Mouse (Mus musculus) central nervous system, embryonic 18 days (tissue): Measurements from ENCODE around the gene Zap70. TPM values are rescaled to one million over a fixed set of nuclear protein-coding genes. Genes with fewer than 3 reads are reported as not detected.

Source experiments
- polyA plus RNA-seq: library from polyadenylated mRNA; depleted of rRNA; stranded (reverse); fragments of >200 nt; gene quantifications from 2 replicates; pipeline ENCODE4 v1.2.3, GENCODE M21; 2012; rRNA removed

Gene Zap70
- polyA plus RNA-seq = 2.8 and 3.1 TPM in 2 replicates

DNA sequence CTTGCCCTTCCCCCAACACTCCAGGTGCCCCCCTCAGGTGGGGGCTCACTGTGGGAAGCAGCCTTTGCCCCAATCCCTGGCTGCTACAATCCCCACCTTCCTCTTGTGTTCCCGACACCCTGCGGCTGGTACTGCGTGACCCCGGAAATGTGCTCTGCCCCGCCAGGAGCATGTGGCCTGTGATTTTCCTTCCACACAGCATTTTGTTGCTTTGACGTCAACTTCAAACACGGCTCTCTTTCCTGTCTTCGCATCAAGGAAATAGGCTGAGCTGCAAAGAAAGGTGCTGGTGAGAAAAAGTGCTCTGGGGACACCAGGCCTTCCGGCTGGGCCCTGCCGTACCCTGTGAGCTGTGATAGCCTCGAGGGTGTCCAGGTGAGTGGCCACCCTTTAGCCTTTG, at the start of gene Zap70:
Gene Zap70, plus strand, starts transcription at position 231 of the 400 bp plus-strand sequence.

DNA sequence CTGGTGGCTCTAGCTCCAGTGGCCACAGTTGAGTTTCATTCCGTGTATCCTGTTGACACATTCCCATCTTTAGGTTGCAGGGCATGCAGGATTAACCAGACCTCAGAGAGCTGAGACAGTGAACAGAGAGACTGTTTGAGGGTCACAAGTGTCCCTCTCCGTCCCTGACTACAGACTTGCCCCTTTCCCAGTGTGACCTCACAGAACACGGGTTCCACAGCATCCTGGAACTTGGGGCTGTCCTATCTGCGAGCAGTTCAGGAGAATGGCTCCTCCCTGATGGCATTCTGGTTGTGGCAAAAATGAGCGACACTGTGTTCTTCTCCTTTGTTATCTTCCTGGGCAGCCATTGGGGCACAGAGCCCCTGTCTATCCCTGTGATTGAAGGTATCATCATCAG, 47.3 kb upstream of the Zap70 start, which contains the start of gene Actr1b:
Gene Actr1b, minus strand, starts transcription at position 112 of the 400 bp plus-strand sequence.

Other genes with a start within 250 kb of the Zap70 start
- 29.8 and 32.0 TPM in 2 replicates for gene Cnnm3, start 249.9 kb upstream of the Zap70 start, polyA plus RNA-seq
- 13.1 and 15.4 TPM in 2 replicates for gene Ankrd23, start 224.9 kb upstream of the Zap70 start, polyA plus RNA-seq
- gene Gm42417, start 222.4 kb upstream of the Zap70 start, polyA plus RNA-seq = 0.14 TPM in 1 of 2 replicates, not detected in the other
- 19.0 and 19.9 TPM in 2 replicates for gene Ankrd39, start 214.4 kb upstream of the Zap70 start, polyA plus RNA-seq
- 53.8 and 56.0 TPM in 2 replicates for gene Sema4c, start 203.4 kb upstream of the Zap70 start, polyA plus RNA-seq
- 0.27 and 0.30 TPM in 2 replicates for gene Fam178b, start 78.6 kb upstream of the Zap70 start, polyA plus RNA-seq
- gene Cox5b, start 70.3 kb upstream of the Zap70 start, polyA plus RNA-seq = 436 and 479 TPM in 2 replicates
- 0.31 and 0.32 TPM in 2 replicates for gene 4933424G06Rik, start 51.6 kb upstream of the Zap70 start, polyA plus RNA-seq
- 265 and 270 TPM in 2 replicates for gene Actr1b, start 47.4 kb upstream of the Zap70 start, polyA plus RNA-seq
- gene Tmem131, start 181.9 kb downstream of the Zap70 start, polyA plus RNA-seq = 33.1 and 34.1 TPM in 2 replicates